Mouse (Mus musculus) spleen, adult 2 months (tissue): ENCODE measurements around the gene Wipf2. TPM values are rescaled to one million over a fixed set of nuclear protein-coding genes. Genes with fewer than 3 reads are reported as not detected.

ENCODE experiments used
- DNase-seq, 2 experiments: peaks; one replicate each; pipeline versions ENCODE4 v3.0.0 to v3.0.0-alpha.2; 2012 to 2021; ENCODE audit warnings: low spot score in 2 of 2, low read depth in 1 of 2
- H3K27ac ChIP-seq: fragments of 200-500 bp; 2 replicates; pipeline ENCODE4 v1.5.1; 2012; ENCODE audit warnings: low read length, inconsistent platforms; ENCODE audit not compliant: insufficient read depth
- H3K27me3 ChIP-seq: fragments of 200-500 bp; 2 replicates; pipeline ENCODE4 v1.6.1; 2012; ENCODE audit warnings: mild to moderate bottlenecking, moderate library complexity, low read length, inconsistent platforms; ENCODE audit not compliant: control insufficient read depth, insufficient read depth
- H3K36me3 ChIP-seq: fragments of 200-500 bp; 2 replicates; pipeline ENCODE4 v1.6.1; 2012; ENCODE audit warnings: mild to moderate bottlenecking, low read length, inconsistent platforms; ENCODE audit not compliant: control insufficient read depth, insufficient read depth
- H3K4me1 ChIP-seq: fragments of 200-500 bp; 2 replicates; pipeline ENCODE4 v1.6.1; 2011; ENCODE audit warnings: inconsistent platforms; ENCODE audit not compliant: control insufficient read depth, insufficient read depth, insufficient read length
- H3K4me3 ChIP-seq: fragments of 200-500 bp; 2 replicates; pipeline ENCODE4 v1.5.1; 2011; ENCODE audit warnings: mild to moderate bottlenecking, inconsistent platforms; ENCODE audit not compliant: insufficient read depth, insufficient read length; ENCODE audit errors: extremely low read depth
- CTCF ChIP-seq: fragments of 200-500 bp; IDR thresholded peaks from 2 replicates; pipeline ENCODE4 v1.5.1; 2011; ENCODE audit warnings: mild to moderate bottlenecking, inconsistent platforms; ENCODE audit not compliant: insufficient read depth, insufficient read length, insufficient replicate concordance; ENCODE audit errors: extremely low read depth
- POLR2A ChIP-seq: fragments of 200-500 bp; IDR thresholded peaks from 2 replicates; pipeline ENCODE4 v1.6.1; 2011; ENCODE audit warnings: low read depth, low read length, inconsistent platforms
- WGBS: fragments of 180-500 bp; shearing (Covaris S2); methylation state at CpG from one replicate; pipeline ENCODE4 v1.1.7; 2018; 5-methylcytosine and 5-hydroxymethylcytosine counted together
- polyA plus RNA-seq: library from polyadenylated mRNA; depleted of rRNA; stranded (reverse); fragments of >200 nt; gene quantifications from 2 replicates; pipeline ENCODE4 v1.2.3, GENCODE M21; 2012

Gene Wipf2
- polyA plus RNA-seq, 1 experiment, result 8.0 TPM

GRCm38 (mm10) chr11:98925265-98925721, 61.9 kb downstream of the Wipf2 start:
- H3K4me1 ChIP-seq, result peaks cover 21% of the 10 kb centered on the region; the same call in 1 of the 2 replicates

GRCm38 (mm10) chr11:98925868-98926311, 62.5 kb downstream of the Wipf2 start:
- TF ChIP-seq POLR2A (no peak), CTCF (no peak)
- Histone ChIP-seq H3K4me3 (no peak overlapping the region), H3K27ac (peak overlapping the region; percentile 42; the same call in 1 of the 2 replicates), H3K27me3 (no peaks in the 10 kb centered on the region), H3K36me3 (no peaks in the 10 kb centered on the region), H3K4me1 (peaks cover 25% of the 10 kb centered on the region; the same call in 1 of the 2 replicates)
- WGBS, result 38% methylated on average over 12 of the region's 12 CpGs
- DNase-seq, result no peak

More at GRCm38 (mm10) chr11:98925265-98925721, 61.9 kb downstream of the Wipf2 start:
- no peak for DNase-seq
- WGBS, result 21% methylated on average over 10 of the region's 10 CpGs
- 0 out of 2 replicates have a peak overlapping the region, but pooled peaks have one; percentile 11 for H3K27ac ChIP-seq
- no peaks in the 10 kb centered on the region for H3K36me3 ChIP-seq
- no peak overlapping the region for H3K4me3 ChIP-seq
- TF ChIP-seq CTCF (no peak), POLR2A (no peak)
- H3K27me3 ChIP-seq, result no peaks in the 10 kb centered on the region

- Histone ChIP-seq H3K27me3 (no peaks in the 10 kb centered on the region), H3K36me3 (no peaks in the 10 kb centered on the region), H3K27ac (no peak overlapping the region), H3K4me3 (no peak overlapping the region), H3K4me1 (peaks cover 31% of the 10 kb centered on the region; the same call in 1 of the 2 replicates)
- TF ChIP-seq POLR2A (no peak), CTCF (no peak)
- WGBS, result 92% methylated on average over 7 of the region's 7 CpGs
- DNase-seq, result no peak
Observed at GRCm38 (mm10) chr11:98926553-98926952, 63.1 kb downstream of the Wipf2 start.

- 20% methylated on average over 21 of the region's 21 CpGs for WGBS
- Histone ChIP-seq H3K36me3 (no peaks in the 10 kb centered on the region), H3K27me3 (no peaks in the 10 kb centered on the region), H3K4me1 (peaks cover 37% of the 10 kb centered on the region; the same call in 1 of the 2 replicates), H3K4me3 (peak within 1 kb of the TSS; percentile 57), H3K27ac (no peak within 1 kb of the TSS)
- no peak for DNase-seq
- TF ChIP-seq CTCF (no peak), POLR2A (no peak)
Observed at GRCm38 (mm10) chr11:98927438-98928076, 64.1 kb downstream of the Wipf2 start, which contains the start of gene Rara. TSS of gene Rara (plus strand) at chr11:98927818.

GRCm38 (mm10) chr11:98928186-98928893, 64.9 kb downstream of the Wipf2 start:
- H3K27me3 ChIP-seq, result no peaks in the 10 kb centered on the region
- TF ChIP-seq POLR2A, result no peak
- TF ChIP-seq CTCF, result no peak
- H3K4me3 ChIP-seq, result peak overlapping the region; percentile 57; the same call in 1 of the 2 replicates

GRCm38 (mm10) chr11:98929503-98929902, 66.1 kb downstream of the Wipf2 start:
- Histone ChIP-seq H3K36me3 (no peaks in the 10 kb centered on the region), H3K27ac (no peak overlapping the region), H3K4me3 (no peak overlapping the region), H3K27me3 (no peaks in the 10 kb centered on the region), H3K4me1 (peaks cover 40% of the 10 kb centered on the region; the same call in 1 of the 2 replicates)
- 69% methylated on average over 9 of the region's 9 CpGs for WGBS
- no peak for DNase-seq
- TF ChIP-seq POLR2A (no peak), CTCF (no peak)

More at GRCm38 (mm10) chr11:98928186-98928893, 64.9 kb downstream of the Wipf2 start:
- Histone ChIP-seq H3K36me3 (no peaks in the 10 kb centered on the region), H3K4me1 (peaks cover 45% of the 10 kb centered on the region; the same call in 1 of the 2 replicates), H3K27ac (no peak overlapping the region)
- DNase-seq, result no peak
- WGBS, result 47% methylated on average over 12 of the region's 12 CpGs
